Mouse (Mus musculus) heart, embryonic 13.5 days (tissue): ENCODE results near the gene Rnf214. TPM values are rescaled to one million over a fixed set of nuclear protein-coding genes. Genes with fewer than 3 reads are reported as not detected.

Experiments used
- ATAC-seq: fragments of 200-750 bp; cut with Nextera tagmentation; 2 replicates; pipeline ENCODE4 v1.8.0; 2017; ENCODE audit warnings: moderate TSS enrichment; ENCODE audit not compliant: insufficient number of reproducible peaks, low FRiP score, low TSS enrichment; ENCODE audit errors: extremely low read depth
- H3K27ac ChIP-seq: fragments of 300-500 bp; sonication (generic); replicated peaks from 2 replicates; pipeline ENCODE4 v1.5.1; 2015; ENCODE audit warnings: moderate library complexity, mild to moderate bottlenecking, inconsistent platforms
- H3K27me3 ChIP-seq: fragments of 300-500 bp; sonication (generic); replicated peaks from 2 replicates; pipeline ENCODE4 v1.6.1; 2015; ENCODE audit warnings: mild to moderate bottlenecking, inconsistent platforms
- H3K36me3 ChIP-seq: fragments of 300-500 bp; sonication (generic); 2 replicates; pipeline ENCODE4 v1.6.1; 2015; ENCODE audit warnings: mild to moderate bottlenecking, inconsistent platforms
- H3K4me1 ChIP-seq: fragments of 300-500 bp; sonication (generic); 2 replicates; pipeline ENCODE4 v1.6.1; 2015; ENCODE audit warnings: inconsistent platforms
- H3K4me2 ChIP-seq: fragments of 300-500 bp; sonication (generic); 2 replicates; pipeline ENCODE4 v1.6.1; 2015; ENCODE audit warnings: inconsistent platforms, mild to moderate bottlenecking, moderate library complexity
- H3K4me3 ChIP-seq: fragments of 300-500 bp; sonication (generic); 2 replicates; pipeline ENCODE4 v1.5.1; 2015; ENCODE audit warnings: moderate library complexity, mild to moderate bottlenecking, inconsistent platforms
- H3K9ac ChIP-seq: fragments of 300-500 bp; sonication (generic); 2 replicates; pipeline ENCODE4 v1.6.1; 2015; ENCODE audit warnings: inconsistent platforms, mild to moderate bottlenecking, moderate library complexity
- H3K9me3 ChIP-seq: fragments of 300-500 bp; sonication (generic); 2 replicates; pipeline ENCODE4 v1.6.1; 2016; ENCODE audit warnings: inconsistent platforms
- WGBS: fragments of 180-500 bp; shearing (Covaris S2); methylation state at CpG from one replicate; pipeline ENCODE4 v1.1.7; 2015; ENCODE audit warnings: mixed read lengths; 5-methylcytosine and 5-hydroxymethylcytosine counted together
- polyA plus RNA-seq: library from polyadenylated mRNA; unstranded; fragments of >200 nt; fragmentation: Nextera tagmentation; extraction: Ambion mirVana; gene quantifications from 2 replicates; pipeline ENCODE4 v1.2.1, GENCODE M21; 2015

Gene Rnf214
- polyA plus RNA-seq, 1 experiment from 2014 or later, result 40.0 TPM

- H3K4me1 ChIP-seq, result no peaks in the 10 kb centered on the region
- no peak overlapping the region for H3K27ac ChIP-seq
- no peaks in the 10 kb centered on the region for H3K27me3 ChIP-seq
- H3K4me3 ChIP-seq, result no peak overlapping the region
- no peak overlapping the region for H3K4me2 ChIP-seq
- no peaks in the 10 kb centered on the region for H3K9me3 ChIP-seq
- 80% methylated on average over 13 of the region's 13 CpGs for WGBS
- no peak for ATAC-seq
- H3K9ac ChIP-seq, result no peak overlapping the region
- H3K36me3 ChIP-seq, result peaks cover 95% of the 10 kb centered on the region
Measured at GRCm38 (mm10) chr9:45944506-45945400, 38.0 kb upstream of the Rnf214 start.

- ATAC-seq, result no peak
- H3K27ac ChIP-seq, result no peak overlapping the region
Measured at GRCm38 (mm10) chr9:45943628-45944505, 37.2 kb upstream of the Rnf214 start.

GRCm38 (mm10) chr9:45942916-45943315 is 36.2 kb upstream of the Rnf214 start:
- peaks cover 95% of the 10 kb centered on the region for H3K36me3 ChIP-seq
- no peaks in the 10 kb centered on the region for H3K27me3 ChIP-seq
- WGBS, result 82% methylated on average over 8 of the region's 8 CpGs
- no peaks in the 10 kb centered on the region for H3K9me3 ChIP-seq
- no peaks in the 10 kb centered on the region for H3K4me1 ChIP-seq
- no peak overlapping the region for H3K9ac ChIP-seq
- H3K27ac ChIP-seq, result no peak overlapping the region
- ATAC-seq, result no peak
- no peak overlapping the region for H3K4me2 ChIP-seq
- H3K4me3 ChIP-seq, result no peak overlapping the region

More at GRCm38 (mm10) chr9:45943628-45944505, 37.2 kb upstream of the Rnf214 start:
- Histone ChIP-seq H3K9ac (no peak overlapping the region), H3K27me3 (no peaks in the 10 kb centered on the region), H3K4me3 (no peak overlapping the region), H3K36me3 (peaks cover 95% of the 10 kb centered on the region), H3K4me2 (no peak overlapping the region), H3K4me1 (no peaks in the 10 kb centered on the region), H3K9me3 (no peaks in the 10 kb centered on the region)
- 92% methylated on average over 8 of the region's 8 CpGs for WGBS

DNA sequence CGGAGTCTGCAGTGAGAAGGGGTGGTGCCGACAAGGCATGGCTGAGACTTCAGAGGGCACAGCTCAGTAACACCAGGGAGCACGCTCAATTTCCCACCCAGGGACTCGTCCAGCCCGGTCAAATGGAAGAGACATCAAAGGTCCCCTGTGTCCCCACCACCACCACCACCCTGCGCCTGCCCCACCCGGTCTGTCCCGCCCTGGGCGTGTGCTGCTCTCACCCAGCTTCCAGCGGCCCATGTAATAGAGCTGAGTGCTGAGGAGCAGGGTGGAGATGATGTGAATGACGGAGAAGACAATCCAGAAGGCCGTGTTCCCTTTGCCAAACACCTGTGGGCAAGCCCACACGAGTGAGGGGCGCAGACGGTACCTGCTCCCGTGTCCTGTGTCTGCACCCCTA is 35.8 kb upstream of the Rnf214 start:
- no peak overlapping the region for H3K27ac ChIP-seq

GRCm38 (mm10) chr9:45941329-45941888 is 34.7 kb upstream of the Rnf214 start:
- no peak for ATAC-seq
- Histone ChIP-seq H3K27me3 (no peaks in the 10 kb centered on the region), H3K9ac (no peak overlapping the region), H3K27ac (no peak overlapping the region), H3K4me2 (no peak overlapping the region), H3K4me1 (peaks cover 5% of the 10 kb centered on the region), H3K9me3 (no peaks in the 10 kb centered on the region), H3K4me3 (no peak overlapping the region), H3K36me3 (peaks cover 80% of the 10 kb centered on the region)
- 70% methylated on average over 18 of the region's 18 CpGs for WGBS

More for the DNA sequence above, 35.8 kb upstream of the Rnf214 start:
- Histone ChIP-seq H3K4me3 (no peak overlapping the region), H3K36me3 (peaks cover 91% of the 10 kb centered on the region), H3K27me3 (no peaks in the 10 kb centered on the region), H3K9me3 (no peaks in the 10 kb centered on the region), H3K9ac (no peak overlapping the region), H3K4me2 (no peak overlapping the region), H3K4me1 (no peaks in the 10 kb centered on the region)
- 88% methylated on average over 16 of the region's 16 CpGs for WGBS
- no peak for ATAC-seq

DNA sequence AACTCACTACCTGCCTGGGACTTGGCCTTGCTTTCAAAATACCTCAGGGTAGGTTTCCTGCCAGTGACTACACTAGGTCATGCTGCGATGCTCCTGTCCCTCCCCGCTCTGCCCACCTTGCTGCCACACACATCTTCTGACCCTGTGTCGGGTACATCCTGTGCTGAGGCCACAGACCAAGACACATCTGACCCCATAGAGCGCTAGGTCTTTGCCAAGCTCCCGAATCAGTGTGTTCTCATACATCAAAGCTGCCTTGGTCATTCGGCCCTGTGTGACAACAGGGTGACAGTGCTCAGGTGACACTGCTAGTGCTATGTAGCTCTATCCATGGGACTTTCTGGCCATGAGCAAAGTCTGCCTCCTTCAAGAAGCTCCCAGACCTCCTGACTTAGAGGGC is 33.1 kb upstream of the Rnf214 start:
- peaks cover 18% of the 10 kb centered on the region for H3K4me1 ChIP-seq
- H3K27me3 ChIP-seq, result no peaks in the 10 kb centered on the region
- 89% methylated on average over 6 of the region's 6 CpGs for WGBS
- no peak for ATAC-seq
- H3K36me3 ChIP-seq, result peaks cover 64% of the 10 kb centered on the region
- H3K9ac ChIP-seq, result no peak overlapping the region
- H3K4me3 ChIP-seq, result no peak overlapping the region
- no peak overlapping the region for H3K4me2 ChIP-seq
- no peaks in the 10 kb centered on the region for H3K9me3 ChIP-seq
- no peak overlapping the region for H3K27ac ChIP-seq

DNA sequence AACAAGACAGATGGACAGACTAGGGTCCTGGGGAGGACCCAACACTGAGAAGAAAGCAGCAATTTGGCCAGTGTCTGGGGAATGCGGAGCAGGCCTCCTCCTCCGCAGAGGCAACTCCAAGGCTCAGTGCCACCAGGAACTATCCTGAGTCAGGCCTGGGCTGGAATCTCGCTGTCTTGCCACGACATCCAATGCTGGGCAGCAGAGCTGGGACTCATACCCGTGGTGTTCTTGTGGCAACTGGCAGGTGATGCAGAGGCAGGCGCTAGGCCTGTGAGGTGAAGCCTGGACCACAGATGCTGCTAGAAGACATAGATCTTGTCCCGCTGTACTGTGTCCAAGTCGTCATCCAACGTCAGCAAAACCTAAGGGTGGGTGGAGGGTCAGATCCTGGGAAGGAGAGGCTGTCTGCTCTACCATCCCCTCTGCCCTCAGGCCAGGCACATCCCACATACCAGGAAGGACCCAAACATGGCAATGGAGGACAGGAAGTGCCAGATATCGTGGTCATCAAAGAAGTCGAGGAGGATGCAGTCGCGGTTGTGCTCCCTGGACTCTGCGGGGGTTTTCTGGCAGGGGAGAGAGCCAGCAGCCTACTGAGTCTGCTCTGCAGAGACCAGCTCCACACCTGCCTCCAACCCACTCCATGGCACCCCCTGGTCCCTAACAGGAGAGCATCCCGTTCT is 32.4 kb upstream of the Rnf214 start:
- H3K36me3 ChIP-seq, result peaks cover 57% of the 10 kb centered on the region
- no peak for ATAC-seq
- 82% methylated on average over 15 of the region's 15 CpGs for WGBS

DNA sequence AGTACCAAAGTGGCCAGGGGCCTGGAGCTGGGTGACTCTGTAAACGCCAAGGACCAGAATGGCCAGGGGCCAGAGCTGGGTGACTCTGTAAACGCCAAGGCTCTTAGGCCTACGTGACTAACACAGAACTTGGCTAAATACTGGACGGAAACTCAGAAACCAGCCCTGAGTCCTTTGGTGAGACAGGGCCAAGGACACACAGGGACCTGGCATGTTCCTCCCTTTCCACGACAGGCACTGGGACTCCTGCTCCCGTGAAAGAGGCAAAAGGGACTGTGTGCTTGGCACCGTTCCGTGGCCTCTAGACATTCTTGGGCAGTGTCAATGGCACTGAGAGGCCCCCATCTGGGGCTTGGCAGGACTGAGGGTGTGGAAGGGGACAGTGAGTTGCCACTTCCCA is 31.4 kb upstream of the Rnf214 start:
- Histone ChIP-seq H3K4me2 (no peak overlapping the region), H3K4me3 (no peak overlapping the region), H3K36me3 (peaks cover 48% of the 10 kb centered on the region), H3K27ac (no peak overlapping the region), H3K4me1 (peaks cover 34% of the 10 kb centered on the region), H3K9ac (no peak overlapping the region), H3K27me3 (no peaks in the 10 kb centered on the region), H3K9me3 (no peaks in the 10 kb centered on the region)
- no peak for ATAC-seq
- 86% methylated on average over 8 of the region's 8 CpGs for WGBS

More for the DNA sequence above, 32.4 kb upstream of the Rnf214 start:
- Histone ChIP-seq H3K4me2 (no peak overlapping the region), H3K4me1 (peaks cover 24% of the 10 kb centered on the region), H3K4me3 (no peak overlapping the region), H3K27me3 (no peaks in the 10 kb centered on the region), H3K9ac (no peak overlapping the region), H3K9me3 (no peaks in the 10 kb centered on the region), H3K27ac (no peak overlapping the region)

DNA sequence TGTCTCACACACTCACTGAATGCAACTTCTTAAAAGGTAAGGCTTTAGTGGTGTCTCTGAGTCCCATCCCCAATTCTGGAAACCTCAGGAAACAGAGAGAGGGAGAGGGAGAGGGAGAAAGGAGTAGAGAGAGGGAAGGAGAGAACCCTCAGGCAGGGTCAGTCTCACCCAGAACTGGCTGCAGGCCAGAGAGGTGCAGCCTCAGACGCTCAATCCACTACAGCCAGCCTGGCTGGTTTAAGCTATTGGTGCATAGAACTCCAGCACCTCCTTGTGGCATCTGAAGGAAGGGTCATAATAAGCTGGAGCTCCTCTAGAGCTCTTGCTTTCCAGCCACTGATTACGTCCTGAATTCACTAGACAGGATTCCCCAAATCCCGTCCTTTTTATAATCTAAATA is 30.2 kb upstream of the Rnf214 start:
- Histone ChIP-seq H3K4me3 (no peak overlapping the region), H3K9ac (no peak overlapping the region), H3K9me3 (no peaks in the 10 kb centered on the region), H3K4me1 (peaks cover 46% of the 10 kb centered on the region), H3K4me2 (peak overlapping the region; percentile 73; the same call in 1 of the 2 replicates), H3K27ac (peak overlapping the region; percentile 60), H3K36me3 (peaks cover 36% of the 10 kb centered on the region), H3K27me3 (no peaks in the 10 kb centered on the region)
- 13% methylated on average over 3 of the region's 3 CpGs for WGBS
- no peak for ATAC-seq

GRCm38 (mm10) chr9:45935628-45936210 is 29.0 kb upstream of the Rnf214 start, which contains the start of gene Tagln:
TSS of gene Tagln (minus strand) at chr9:45936058.
- no peaks in the 10 kb centered on the region for H3K27me3 ChIP-seq
- ATAC-seq, result peak; percentile 45; the same call in 1 of the 2 replicates
- peak within 1 kb of the TSS; percentile 73 for H3K4me2 ChIP-seq
- WGBS, result 2% methylated on average over 21 of the region's 21 CpGs
- H3K9ac ChIP-seq, result peak within 1 kb of the TSS; percentile 70
- peak within 1 kb of the TSS; percentile 60 for H3K27ac ChIP-seq
- H3K36me3 ChIP-seq, result peaks cover 35% of the 10 kb centered on the region
- H3K9me3 ChIP-seq, result no peaks in the 10 kb centered on the region
- peak within 1 kb of the TSS; percentile 48 for H3K4me3 ChIP-seq
- peaks cover 46% of the 10 kb centered on the region for H3K4me1 ChIP-seq
